Mouse (Mus musculus) hindbrain, embryonic 13.5 days (tissue): Measurements from ENCODE around the gene Sbsn. TPM values are rescaled to one million over a fixed set of nuclear protein-coding genes. Genes with fewer than 3 reads are reported as not detected.
A peak's percentile ranks its signal among the peaks of the same experiment; 100 is the strongest.

Experiments used
- ATAC-seq: fragments of 200-750 bp; cut with Nextera tagmentation; 2 replicates; pipeline ENCODE4 v1.8.0; 2017; ENCODE audit warnings: moderate TSS enrichment; ENCODE audit not compliant: low FRiP score
- H3K27ac ChIP-seq: fragments of 300-500 bp; sonication (generic); 2 replicates; pipeline ENCODE4 v1.5.1; 2015; ENCODE audit warnings: inconsistent platforms, mild to moderate bottlenecking, moderate library complexity
- H3K27me3 ChIP-seq: fragments of 300-500 bp; sonication (generic); 2 replicates; pipeline ENCODE4 v1.6.1; 2015; ENCODE audit warnings: mild to moderate bottlenecking, inconsistent platforms
- H3K36me3 ChIP-seq: fragments of 300-500 bp; sonication (generic); 2 replicates; pipeline ENCODE4 v1.6.1; 2015; ENCODE audit warnings: mild to moderate bottlenecking, inconsistent platforms
- H3K4me1 ChIP-seq: fragments of 300-500 bp; sonication (generic); replicated peaks from 2 replicates; pipeline ENCODE4 v1.6.1; 2015; ENCODE audit warnings: inconsistent platforms
- H3K4me2 ChIP-seq: fragments of 300-500 bp; sonication (generic); 2 replicates; pipeline ENCODE4 v1.6.1; 2015; ENCODE audit warnings: inconsistent platforms, mild to moderate bottlenecking, moderate library complexity
- H3K4me3 ChIP-seq: fragments of 300-500 bp; sonication (generic); 2 replicates; pipeline ENCODE4 v1.5.1; 2015; ENCODE audit warnings: mild to moderate bottlenecking, inconsistent platforms
- H3K9ac ChIP-seq: fragments of 300-500 bp; sonication (generic); 2 replicates; pipeline ENCODE4 v1.6.1; 2015; ENCODE audit warnings: mild to moderate bottlenecking, inconsistent platforms
- H3K9me3 ChIP-seq: fragments of 300-500 bp; sonication (generic); 2 replicates; pipeline ENCODE4 v1.6.1; 2016; ENCODE audit warnings: inconsistent platforms
- WGBS: fragments of 180-500 bp; shearing (Covaris S2); methylation state at CpG from one replicate; pipeline ENCODE4 v1.1.7; 2015; 5-methylcytosine and 5-hydroxymethylcytosine counted together
- polyA plus RNA-seq: library from polyadenylated mRNA; unstranded; fragments of >200 nt; fragmentation: Nextera tagmentation; extraction: Ambion mirVana; gene quantifications from 2 replicates; pipeline ENCODE4 v1.2.1, GENCODE M21; 2015

Gene Sbsn
- 1.3 and 1.7 TPM in 2 replicates for polyA plus RNA-seq

DNA sequence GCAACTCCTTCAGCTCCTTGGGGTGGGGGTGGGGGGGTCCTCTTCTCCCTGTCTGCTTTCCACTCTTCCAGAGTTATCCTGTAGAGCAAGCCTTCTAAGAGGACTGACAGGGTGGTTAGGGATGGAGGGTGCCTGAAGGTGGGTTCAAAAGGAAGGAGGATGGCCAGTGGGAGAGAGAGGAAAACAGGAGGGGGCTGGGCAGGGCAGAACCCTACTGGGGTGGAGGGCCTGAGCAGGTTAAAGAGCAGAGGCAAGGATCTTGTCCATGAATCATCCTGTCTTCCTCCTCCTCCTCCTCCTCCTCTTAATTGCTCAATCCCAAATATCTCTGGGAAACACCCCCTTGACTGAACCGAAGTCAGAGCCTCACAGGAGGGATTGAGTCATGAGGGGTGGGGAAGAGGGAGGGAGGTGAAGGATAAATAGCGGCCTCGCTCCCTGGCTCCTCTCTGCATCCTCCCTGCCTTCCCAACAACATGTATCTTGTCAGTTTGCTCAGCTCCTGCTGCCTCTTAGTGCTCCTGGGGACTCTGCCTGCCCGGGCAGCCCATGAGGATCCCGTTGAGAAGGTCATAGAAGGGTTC is at the start of gene Sbsn:
Gene Sbsn, plus strand, starts transcription at position 386 of the 584 bp plus-strand sequence.
- Histone ChIP-seq H3K4me3 (no peak within 1 kb of the TSS), H3K4me1 (no peaks in the 10 kb centered on the region), H3K9me3 (0 out of 2 replicates have a peak, but pooled peaks cover 7% of the 10 kb centered on the region), H3K36me3 (peaks cover 45% of the 10 kb centered on the region), H3K4me2 (no peak within 1 kb of the TSS), H3K27me3 (no peaks in the 10 kb centered on the region), H3K9ac (no peak within 1 kb of the TSS), H3K27ac (no peak within 1 kb of the TSS)
- 68% methylated on average over 5 of the region's 5 CpGs for WGBS
- ATAC-seq: no peak

DNA sequence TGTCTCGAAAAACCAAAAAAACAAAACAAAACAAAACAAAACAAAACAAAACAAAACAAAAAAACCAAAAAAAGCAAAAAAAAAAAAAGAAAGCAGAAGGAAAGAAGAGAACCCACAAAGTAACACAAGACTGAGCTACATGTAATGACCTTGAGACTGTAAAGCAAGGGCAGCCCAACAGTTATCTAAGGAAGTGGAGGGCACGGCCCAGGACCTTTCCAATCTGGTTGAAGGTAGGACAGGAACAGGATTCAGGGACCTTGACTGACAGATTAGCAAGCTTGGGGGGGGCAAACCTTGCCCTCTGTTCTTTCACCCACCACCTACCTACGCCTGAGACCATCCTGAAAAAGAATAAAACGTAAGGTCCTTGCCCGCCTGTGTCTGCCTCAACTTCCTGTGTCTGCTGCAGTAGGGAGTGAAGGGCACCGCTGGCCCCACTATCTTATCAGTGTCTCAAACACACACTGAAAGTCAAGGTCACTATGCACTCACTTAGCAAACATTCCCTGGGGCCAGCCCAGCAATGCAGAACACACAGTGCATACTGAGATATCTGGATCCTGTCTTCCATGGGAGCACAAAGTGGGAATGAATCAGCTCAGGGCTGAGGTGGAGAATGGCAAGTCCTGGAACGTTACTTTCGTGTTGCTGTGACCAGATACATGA is 44.9 kb upstream of the Sbsn start:
- WGBS: 82% methylated on average over 8 of the region's 8 CpGs
- no peak for ATAC-seq
- H3K4me3 ChIP-seq: no peak overlapping the region
- no peaks in the 10 kb centered on the region for H3K36me3 ChIP-seq
- H3K4me2 ChIP-seq: no peak overlapping the region
- H3K9ac ChIP-seq: no peak overlapping the region
- no peaks in the 10 kb centered on the region for H3K9me3 ChIP-seq
- H3K4me1 ChIP-seq: no peaks in the 10 kb centered on the region
- H3K27me3 ChIP-seq: 0 out of 2 replicates have a peak, but pooled peaks cover 6% of the 10 kb centered on the region
- H3K27ac ChIP-seq: no peak overlapping the region

DNA sequence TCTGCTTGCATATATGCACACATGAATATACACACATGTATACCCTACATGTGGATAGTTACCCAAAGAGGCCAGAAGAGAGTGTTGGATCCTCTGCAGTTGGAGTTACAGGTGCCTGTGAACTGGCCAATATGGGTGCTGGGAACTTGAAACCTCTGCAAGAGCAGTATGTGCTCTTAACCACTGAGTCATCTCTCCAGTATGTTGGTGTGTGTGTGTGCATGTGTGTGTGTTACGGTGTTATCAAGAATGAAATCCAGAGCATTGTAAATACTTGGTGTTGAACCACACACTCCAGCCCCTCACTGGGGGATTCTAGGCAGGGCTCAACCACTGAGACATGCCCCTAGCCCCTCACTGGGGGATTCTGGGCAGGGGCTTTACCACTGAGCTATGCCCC is 43.8 kb upstream of the Sbsn start:
- Histone ChIP-seq H3K27me3 (0 out of 2 replicates have a peak, but pooled peaks cover 6% of the 10 kb centered on the region), H3K9me3 (no peaks in the 10 kb centered on the region), H3K9ac (no peak overlapping the region), H3K36me3 (no peaks in the 10 kb centered on the region), H3K4me3 (no peak overlapping the region), H3K4me2 (no peak overlapping the region), H3K4me1 (no peaks in the 10 kb centered on the region), H3K27ac (no peak overlapping the region)
- no peak for ATAC-seq
- 97% methylated on average over 1 of the region's 1 CpGs for WGBS

DNA sequence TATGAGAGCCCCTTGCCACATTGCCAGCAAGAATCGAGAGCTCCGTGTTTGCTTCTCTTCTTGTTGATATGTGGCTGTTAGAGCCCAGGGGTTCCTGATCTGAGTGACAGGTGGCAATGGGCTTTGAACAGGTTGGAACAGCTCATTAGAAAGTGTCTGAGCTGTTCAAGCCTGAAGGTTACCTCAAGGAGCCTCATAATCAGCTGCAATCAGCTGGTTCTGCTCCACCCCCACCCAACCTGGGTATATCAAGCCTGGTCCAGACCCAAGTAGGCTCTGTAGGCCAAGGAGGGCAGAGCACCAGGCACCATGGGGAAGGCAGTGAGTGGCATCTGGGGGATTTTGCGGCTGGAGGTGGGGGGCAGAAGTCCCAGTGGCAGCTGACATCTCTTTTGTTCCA is 39.3 kb upstream of the Sbsn start, which contains the start of gene Atp4a:
Gene Atp4a, plus strand, starts transcription at position 268 of the 400 bp plus-strand sequence.
- WGBS: 84% methylated on average over 3 of the region's 3 CpGs
- Histone ChIP-seq H3K36me3 (no peaks in the 10 kb centered on the region), H3K27me3 (peaks cover 33% of the 10 kb centered on the region), H3K9me3 (no peaks in the 10 kb centered on the region), H3K9ac (no peak within 1 kb of the TSS), H3K4me3 (no peak within 1 kb of the TSS), H3K4me2 (no peak within 1 kb of the TSS), H3K27ac (no peak within 1 kb of the TSS), H3K4me1 (peaks cover 1% of the 10 kb centered on the region)
- no peak for ATAC-seq

DNA sequence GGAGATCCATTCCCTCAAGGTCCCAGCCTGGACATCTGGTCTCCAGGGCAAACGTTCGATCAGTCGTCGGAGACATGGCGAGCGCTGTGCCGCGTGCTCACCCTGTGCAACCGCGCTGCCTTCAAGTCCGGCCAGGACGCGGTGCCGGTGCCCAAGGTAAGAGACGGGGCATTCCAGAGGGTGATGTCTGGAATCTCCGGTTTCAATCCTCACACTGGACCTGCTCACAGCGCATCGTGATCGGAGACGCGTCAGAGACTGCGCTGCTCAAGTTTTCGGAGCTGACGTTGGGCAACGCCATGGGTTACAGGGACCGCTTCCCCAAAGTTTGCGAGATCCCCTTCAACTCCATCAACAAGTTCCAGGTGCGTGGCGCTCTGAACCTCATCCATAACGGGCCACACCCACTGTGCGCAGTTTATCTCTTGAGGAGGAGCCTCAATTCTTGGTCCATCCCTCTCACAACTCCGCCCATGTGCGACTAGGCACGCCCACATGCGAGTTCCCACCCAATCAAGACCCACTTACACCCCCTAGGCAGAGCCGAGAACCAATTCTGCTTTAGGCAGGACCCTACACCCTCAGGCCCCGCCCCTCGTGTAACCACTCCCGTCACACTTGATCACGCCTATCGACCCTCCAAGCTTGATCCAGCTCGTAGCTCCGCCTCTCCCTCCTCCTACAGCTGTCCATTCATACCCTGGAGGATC is 34.1 kb upstream of the Sbsn start:
- H3K36me3 ChIP-seq: no peaks in the 10 kb centered on the region
- whole genome bisulfite sequencing: 1% methylated on average over 43 of the region's 43 CpGs
- H3K9ac ChIP-seq: peak overlapping the region; percentile 51; the same call in 1 of the 2 replicates
- H3K4me2 ChIP-seq: peak overlapping the region; percentile 57
- ATAC-seq: peak; percentile 89
- peaks cover 44% of the 10 kb centered on the region for H3K27me3 ChIP-seq
- no peak overlapping the region for H3K27ac ChIP-seq
- H3K4me1 ChIP-seq: peaks cover 16% of the 10 kb centered on the region
- peak overlapping the region; percentile 34 for H3K4me3 ChIP-seq
- H3K9me3 ChIP-seq: no peaks in the 10 kb centered on the region

DNA sequence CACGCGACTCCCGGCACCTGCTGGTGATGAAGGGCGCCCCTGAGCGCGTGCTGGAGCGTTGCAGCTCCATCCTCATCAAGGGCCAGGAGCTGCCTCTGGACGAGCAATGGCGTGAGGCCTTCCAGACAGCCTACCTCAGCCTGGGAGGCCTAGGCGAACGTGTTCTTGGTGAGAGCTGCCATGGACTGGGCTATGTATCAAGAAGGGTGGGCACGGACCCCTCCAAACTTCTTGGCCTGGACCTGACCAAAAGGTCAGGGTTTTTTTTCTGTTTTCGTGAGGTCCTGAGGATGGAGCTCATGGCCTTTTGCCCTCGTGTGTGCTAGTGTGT is 33.6 kb upstream of the Sbsn start:
- no peak; the same call in 1 of the 2 replicates for ATAC-seq
- H3K9ac ChIP-seq: peak overlapping the region; percentile 51; the same call in 1 of the 2 replicates
- H3K27ac ChIP-seq: no peak overlapping the region
- peak overlapping the region; percentile 34 for H3K4me3 ChIP-seq
- H3K4me2 ChIP-seq: peak overlapping the region; percentile 57
- H3K9me3 ChIP-seq: no peaks in the 10 kb centered on the region
- H3K27me3 ChIP-seq: peaks cover 44% of the 10 kb centered on the region
- no peaks in the 10 kb centered on the region for H3K36me3 ChIP-seq
- peaks cover 16% of the 10 kb centered on the region for H3K4me1 ChIP-seq
- WGBS: 6% methylated on average over 14 of the region's 14 CpGs

DNA sequence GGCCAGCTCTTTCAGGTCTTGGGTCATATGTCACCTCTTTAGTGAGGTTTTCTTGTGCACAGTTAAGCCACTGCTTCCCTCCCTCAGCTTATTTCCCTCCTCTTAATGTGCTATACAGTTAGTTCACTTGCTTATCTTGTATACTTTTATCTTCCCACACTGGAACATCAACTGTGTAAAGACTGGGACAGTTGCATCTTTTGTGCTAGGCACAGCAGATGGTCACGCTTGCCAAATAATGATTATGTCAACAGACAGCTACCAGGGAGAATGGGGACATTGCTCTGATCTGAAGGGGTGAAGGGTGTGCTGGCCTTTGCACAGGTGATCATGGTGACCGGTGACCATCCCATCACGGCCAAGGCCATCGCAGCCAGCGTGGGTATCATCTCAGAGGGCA is 31.6 kb upstream of the Sbsn start:
- WGBS: 91% methylated on average over 5 of the region's 5 CpGs
- no peak for ATAC-seq
- no peaks in the 10 kb centered on the region for H3K36me3 ChIP-seq

DNA sequence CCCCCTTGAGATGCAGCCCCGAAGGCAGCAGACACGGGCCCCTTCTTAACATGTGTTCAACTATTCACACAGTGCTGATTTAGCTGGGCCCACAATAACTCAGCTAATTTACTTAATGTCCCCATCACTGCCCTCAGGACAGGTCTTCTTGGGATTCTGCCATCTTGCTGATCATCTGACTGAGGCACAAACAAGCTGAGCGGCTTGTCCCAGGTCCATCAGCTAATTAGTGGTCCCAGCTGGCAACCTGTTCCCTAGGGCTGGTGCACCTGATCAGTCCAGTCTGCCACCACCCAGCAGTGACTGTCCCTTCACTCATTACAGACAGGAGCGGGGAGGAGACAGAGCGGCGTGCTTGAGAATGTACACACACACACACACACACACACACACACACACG is 30.0 kb upstream of the Sbsn start:
- Histone ChIP-seq H3K27ac (no peak overlapping the region), H3K4me2 (no peak overlapping the region), H3K4me1 (peaks cover 16% of the 10 kb centered on the region), H3K9me3 (no peaks in the 10 kb centered on the region), H3K4me3 (no peak overlapping the region), H3K36me3 (peaks cover 11% of the 10 kb centered on the region; the same call in 1 of the 2 replicates), H3K27me3 (peaks cover 24% of the 10 kb centered on the region), H3K9ac (no peak overlapping the region)
- ATAC-seq: no peak
- 60% methylated on average over 7 of the region's 7 CpGs for WGBS

More for the DNA sequence above, 31.6 kb upstream of the Sbsn start:
- H3K9me3 ChIP-seq: no peaks in the 10 kb centered on the region
- no peak overlapping the region for H3K27ac ChIP-seq
- peaks cover 16% of the 10 kb centered on the region for H3K4me1 ChIP-seq
- no peak overlapping the region for H3K4me2 ChIP-seq
- no peak overlapping the region for H3K9ac ChIP-seq
- H3K27me3 ChIP-seq: peaks cover 40% of the 10 kb centered on the region
- no peak overlapping the region for H3K4me3 ChIP-seq

DNA sequence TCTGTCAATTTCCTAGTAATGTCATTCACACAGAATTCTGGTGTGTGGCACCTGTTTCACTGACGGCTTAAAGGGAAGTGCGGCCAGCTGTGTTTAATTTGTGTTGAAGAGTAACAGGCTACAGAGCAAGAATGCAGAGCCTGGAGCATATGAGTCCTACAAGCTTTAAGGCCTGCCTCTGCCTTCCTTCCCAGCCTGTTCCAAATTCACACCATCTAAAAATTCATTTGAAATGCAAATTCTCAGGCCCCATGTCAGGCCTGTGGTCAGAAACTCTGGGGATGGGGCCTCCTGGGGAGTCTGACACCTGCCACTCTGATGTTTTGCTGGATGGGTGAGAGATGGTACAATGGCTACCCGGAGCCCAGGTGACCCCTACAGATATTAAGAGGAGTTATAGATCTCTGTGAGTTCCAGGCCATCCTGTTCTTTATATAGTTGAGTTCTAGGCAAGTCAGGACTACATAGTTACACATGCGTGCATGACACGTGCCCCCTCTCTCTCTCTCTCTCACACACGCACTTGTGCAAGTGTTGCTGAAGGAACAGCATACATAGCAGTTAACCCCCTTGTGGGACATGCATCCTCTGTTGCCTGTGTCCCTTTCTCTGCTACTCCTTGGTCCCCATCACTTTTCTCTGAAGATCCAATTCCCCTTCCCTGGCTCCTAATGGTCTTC is 27.9 kb upstream of the Sbsn start:
- no peak overlapping the region for H3K9ac ChIP-seq
- no peak for ATAC-seq
- H3K4me1 ChIP-seq: peaks cover 15% of the 10 kb centered on the region
- WGBS: 76% methylated on average over 6 of the region's 6 CpGs
- no peak overlapping the region for H3K4me3 ChIP-seq
- peaks cover 5% of the 10 kb centered on the region; the same call in 1 of the 2 replicates for H3K27me3 ChIP-seq
- no peak overlapping the region for H3K4me2 ChIP-seq
- H3K36me3 ChIP-seq: peaks cover 24% of the 10 kb centered on the region
- no peaks in the 10 kb centered on the region for H3K9me3 ChIP-seq
- H3K27ac ChIP-seq: no peak overlapping the region

DNA sequence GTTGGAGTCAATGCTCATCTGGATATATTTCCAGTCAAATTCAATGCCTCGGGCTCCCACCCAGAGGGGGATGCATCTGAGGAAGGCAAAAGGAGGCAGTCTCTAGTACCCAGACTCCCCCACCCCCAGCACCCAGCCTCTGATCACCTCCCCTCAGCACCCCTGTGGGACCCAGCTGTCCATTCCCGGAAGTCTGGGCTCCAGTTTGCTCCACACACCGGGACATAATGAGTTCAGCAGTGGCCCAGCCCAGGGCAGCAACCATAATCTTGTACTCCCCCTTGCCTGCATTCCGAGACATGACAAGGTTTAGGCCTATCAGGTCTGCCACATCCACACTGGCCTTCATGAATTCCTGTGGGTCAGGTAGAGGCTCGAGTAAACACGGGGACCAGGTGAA is 23.1 kb upstream of the Sbsn start:
- ATAC-seq: no peak
- H3K4me3 ChIP-seq: peak overlapping the region; percentile 78
- H3K9ac ChIP-seq: peak overlapping the region; percentile 83
- WGBS: 86% methylated on average over 6 of the region's 6 CpGs
- H3K36me3 ChIP-seq: peaks cover 41% of the 10 kb centered on the region
- H3K27me3 ChIP-seq: no peaks in the 10 kb centered on the region
- peaks cover 36% of the 10 kb centered on the region for H3K4me1 ChIP-seq
- H3K9me3 ChIP-seq: no peaks in the 10 kb centered on the region
- no peak overlapping the region for H3K27ac ChIP-seq
- peak overlapping the region; percentile 75 for H3K4me2 ChIP-seq

DNA sequence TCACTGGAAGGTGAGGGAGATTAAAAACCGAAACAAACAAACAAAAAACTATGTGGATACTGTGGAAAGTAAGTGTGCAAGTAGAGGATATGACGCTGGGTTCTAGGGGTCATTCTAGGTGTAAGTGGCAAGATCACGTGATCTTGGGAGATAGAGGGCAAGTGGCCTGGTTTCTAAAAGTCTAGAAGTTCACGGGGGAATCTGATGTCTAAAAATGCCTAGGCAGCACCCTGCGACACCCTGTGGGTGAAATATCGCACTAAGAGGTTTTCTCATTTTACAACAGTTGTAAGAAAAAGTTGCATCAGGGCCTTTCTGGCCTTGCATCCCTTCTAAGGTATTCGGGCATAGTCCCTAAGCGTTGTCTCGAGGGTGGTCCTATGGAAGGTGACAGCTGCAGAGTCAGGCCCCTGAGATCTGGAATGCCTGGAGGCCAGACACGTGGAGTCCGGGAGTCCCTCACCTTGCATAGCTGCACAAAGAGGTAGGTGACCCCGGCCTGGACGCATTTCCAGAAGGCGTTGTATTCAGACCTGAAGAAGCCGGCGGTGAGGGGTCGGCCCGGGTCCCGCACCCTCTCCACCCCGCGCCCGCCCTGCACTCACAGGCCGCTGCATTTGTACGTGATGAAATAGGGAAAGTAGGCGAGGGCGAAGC is 22.4 kb upstream of the Sbsn start:
- H3K9me3 ChIP-seq: no peaks in the 10 kb centered on the region
- peak; percentile 58 for ATAC-seq

More for the DNA sequence above, 22.4 kb upstream of the Sbsn start:
- H3K4me2 ChIP-seq: peak overlapping the region; percentile 75
- no peaks in the 10 kb centered on the region for H3K27me3 ChIP-seq
- 8% methylated on average over 26 of the region's 26 CpGs for WGBS
- peaks cover 47% of the 10 kb centered on the region for H3K36me3 ChIP-seq
- H3K27ac ChIP-seq: peak overlapping the region; percentile 95
- H3K9ac ChIP-seq: peak overlapping the region; percentile 83
- peak overlapping the region; percentile 78 for H3K4me3 ChIP-seq
- H3K4me1 ChIP-seq: peaks cover 36% of the 10 kb centered on the region
